Mouse (Mus musculus): ENCODE results near the gene Cx3cl1. TPM values are rescaled to one million over a fixed set of nuclear protein-coding genes. Genes with fewer than 3 reads are reported as not detected.

Cx3cl1 gene
- polyA plus RNA-seq, 1 experiment from 2014 or later, result 6.1 TPM

DNA sequence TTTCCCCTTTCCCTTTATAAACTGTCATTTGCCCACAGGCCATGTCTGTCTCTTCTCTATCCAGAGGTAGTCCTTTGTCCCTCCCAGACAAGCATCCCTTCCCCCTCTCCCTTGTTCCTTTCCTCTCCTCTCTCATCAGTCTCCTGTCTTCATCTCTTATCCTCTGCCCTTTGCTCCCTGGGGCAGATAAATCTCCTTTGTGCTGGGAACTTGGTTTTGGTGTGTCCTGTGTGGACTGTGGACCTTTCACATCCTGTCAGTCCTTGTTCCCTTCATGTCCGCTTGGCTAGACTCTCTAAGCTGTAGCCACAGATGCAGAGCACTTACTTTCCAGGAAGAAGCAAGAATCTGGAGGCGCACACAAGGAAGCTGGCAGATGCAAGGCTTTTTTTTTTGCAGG is 17.3 kb upstream of the Cx3cl1 start:
- Histone ChIP-seq H3K36me3 (ENCODE audit: control insufficient read depth, insufficient read depth, low read length) (no peaks in the 10 kb centered on the region), H3K27ac (ENCODE audit: low read depth, low read length) (no peak overlapping the region), H3K4me3 (ENCODE audit: low read depth, low read length) (no peak overlapping the region), H3K4me1 (ENCODE audit: control insufficient read depth, insufficient read depth, low read length) (no peaks in the 10 kb centered on the region), H3K27me3 (ENCODE audit: control insufficient read depth, insufficient read depth, low read length) (no peaks in the 10 kb centered on the region), H3K9me3 (ENCODE audit: control insufficient read depth, low read length) (no peaks in the 10 kb centered on the region), H3K9ac (ENCODE audit: low read length) (no peak overlapping the region), H3K4me2 (ENCODE audit: low read depth) (no peak overlapping the region)
- 79% methylated on average over 2 of the region's 2 CpGs for WGBS
- DNase-seq (ENCODE audit: low spot score) (no peak), ATAC-seq (ENCODE audit: insufficient read depth, low FRiP score, low TSS enrichment) (no peak)

DNA sequence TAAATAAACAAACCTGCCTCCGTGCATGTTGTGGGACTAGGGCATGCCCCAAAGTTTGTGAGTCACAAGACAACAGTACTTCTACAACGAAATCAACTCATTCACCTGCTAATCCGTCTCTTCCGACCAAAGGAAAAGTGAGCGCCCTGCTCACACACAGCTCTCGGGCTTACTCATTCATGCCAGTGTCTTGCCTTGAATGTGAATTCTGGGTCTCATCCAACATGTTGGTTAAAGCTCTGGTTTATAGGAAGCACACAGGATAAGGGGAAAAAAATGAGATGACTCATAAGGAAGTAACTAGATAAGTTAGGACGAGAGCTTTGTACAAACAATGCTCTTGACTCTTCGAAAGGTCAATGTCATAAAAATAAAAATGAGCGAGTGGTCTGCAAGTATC is 4.8 kb upstream of the Cx3cl1 start:
- WGBS, result 87% methylated on average over 9 of the region's 9 CpGs
- H3K27ac ChIP-seq (ENCODE audit: low read depth, low read length), result no peak overlapping the region
- H3K27me3 ChIP-seq (ENCODE audit: control insufficient read depth, insufficient read depth, low read length), result peaks cover 4% of the 10 kb centered on the region
- ATAC-seq (ENCODE audit: insufficient read depth, low FRiP score, low TSS enrichment) (no peak), DNase-seq (ENCODE audit: low spot score) (no peak)
- H3K36me3 ChIP-seq (ENCODE audit: control insufficient read depth, insufficient read depth, low read length), result no peaks in the 10 kb centered on the region
- no peak overlapping the region for H3K4me3 ChIP-seq (ENCODE audit: low read depth, low read length)
- H3K4me2 ChIP-seq (ENCODE audit: low read depth), result no peak overlapping the region
- H3K9ac ChIP-seq (ENCODE audit: low read length), result no peak overlapping the region
- no peaks in the 10 kb centered on the region for H3K9me3 ChIP-seq (ENCODE audit: control insufficient read depth, low read length)
- no peaks in the 10 kb centered on the region; the same call in 1 of the 2 replicates for H3K4me1 ChIP-seq (ENCODE audit: control insufficient read depth, insufficient read depth, low read length)

DNA sequence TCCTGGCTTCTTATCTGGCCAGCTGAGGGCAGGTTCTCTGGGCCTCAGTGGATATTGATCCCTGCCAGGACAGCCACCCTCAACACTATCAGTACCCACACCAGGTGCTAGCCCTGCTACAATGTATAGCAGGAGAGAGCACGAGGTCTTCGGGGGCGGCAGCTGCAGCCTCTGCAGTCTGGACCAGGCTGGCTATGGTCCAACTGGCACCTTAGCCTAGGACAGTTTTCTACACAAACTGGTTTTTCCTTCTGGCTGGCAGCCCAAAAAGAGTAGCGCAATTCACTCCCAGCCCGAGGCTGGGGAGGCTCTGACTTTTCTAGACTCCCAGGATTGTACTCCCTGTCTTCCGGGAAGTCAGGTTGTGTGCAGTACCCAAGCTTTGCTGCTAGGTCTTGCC is 864 bp upstream of the Cx3cl1 start:
- H3K36me3 ChIP-seq (ENCODE audit: control insufficient read depth, insufficient read depth, low read length), result no peaks in the 10 kb centered on the region
- H3K27ac ChIP-seq (ENCODE audit: low read depth, low read length), result no peak overlapping the region
- peaks cover 12% of the 10 kb centered on the region for H3K27me3 ChIP-seq (ENCODE audit: control insufficient read depth, insufficient read depth, low read length)
- H3K9me3 ChIP-seq (ENCODE audit: control insufficient read depth, low read length), result no peaks in the 10 kb centered on the region
- H3K4me2 ChIP-seq (ENCODE audit: low read depth), result no peak overlapping the region
- DNase-seq (ENCODE audit: low spot score), result no peak
- H3K4me1 ChIP-seq (ENCODE audit: control insufficient read depth, insufficient read depth, low read length), result peaks cover 11% of the 10 kb centered on the region
- no peak overlapping the region for H3K4me3 ChIP-seq (ENCODE audit: low read depth, low read length)
- ATAC-seq (ENCODE audit: insufficient read depth, low FRiP score, low TSS enrichment), result no peak
- 66% methylated on average over 6 of the region's 6 CpGs for WGBS
- H3K9ac ChIP-seq (ENCODE audit: low read length), result no peak overlapping the region

DNA sequence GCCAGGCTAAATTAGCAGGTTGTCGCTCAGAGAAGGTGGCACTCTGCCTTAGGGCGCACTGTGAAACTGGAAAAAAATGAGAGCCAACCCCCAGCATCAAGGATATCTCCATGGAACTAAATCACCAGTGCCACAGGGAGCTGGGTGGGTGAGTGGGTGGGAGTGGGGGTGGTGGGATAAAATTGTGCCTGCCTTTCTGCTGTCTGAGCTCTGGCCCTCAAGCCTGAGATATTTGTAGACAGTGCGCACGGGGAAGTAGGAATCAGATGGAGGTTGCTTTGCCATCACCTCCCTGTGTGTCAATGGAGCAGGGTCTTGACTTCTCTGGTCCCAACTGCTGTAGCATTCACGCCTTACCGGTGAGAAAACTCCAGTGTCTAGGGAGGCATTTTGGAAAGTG is 1.2 kb downstream of the Cx3cl1 start:
- DNase-seq (ENCODE audit: low spot score) (no peak), ATAC-seq (ENCODE audit: insufficient read depth, low FRiP score, low TSS enrichment) (no peak)
- H3K9ac ChIP-seq (ENCODE audit: low read length), result no peak overlapping the region
- WGBS, result 49% methylated on average over 6 of the region's 6 CpGs
- peaks cover 11% of the 10 kb centered on the region for H3K4me1 ChIP-seq (ENCODE audit: control insufficient read depth, insufficient read depth, low read length)
- no peaks in the 10 kb centered on the region for H3K36me3 ChIP-seq (ENCODE audit: control insufficient read depth, insufficient read depth, low read length)
- H3K4me2 ChIP-seq (ENCODE audit: low read depth), result peak overlapping the region; percentile 87
- H3K9me3 ChIP-seq (ENCODE audit: control insufficient read depth, low read length), result no peaks in the 10 kb centered on the region
- H3K27me3 ChIP-seq (ENCODE audit: control insufficient read depth, insufficient read depth, low read length), result peaks cover 12% of the 10 kb centered on the region
- H3K4me3 ChIP-seq (ENCODE audit: low read depth, low read length), result no peak overlapping the region
- H3K27ac ChIP-seq (ENCODE audit: low read depth, low read length), result no peak overlapping the region

DNA sequence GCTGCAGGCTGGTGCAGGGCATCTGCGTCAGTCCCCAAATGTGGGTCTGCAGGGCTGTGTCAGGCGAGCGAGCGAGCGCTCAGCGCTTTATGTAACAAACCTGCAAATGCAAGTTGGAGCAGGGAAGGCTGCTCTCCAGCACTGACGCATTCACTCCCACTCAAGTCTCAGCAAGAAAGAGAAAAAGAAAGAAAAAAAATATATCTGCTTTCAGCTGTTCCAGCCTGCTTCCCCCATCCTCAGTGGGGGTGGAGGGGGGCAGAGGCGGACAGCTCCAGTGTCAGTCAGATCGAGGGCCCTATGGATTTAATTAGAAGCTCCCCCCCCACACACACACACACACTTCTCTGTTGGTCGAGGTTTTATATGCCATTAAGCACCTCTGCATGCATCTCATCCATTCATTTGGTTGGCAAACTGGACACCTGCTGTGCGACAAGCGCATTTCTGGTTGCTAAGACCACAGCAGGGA is 1.9 kb downstream of the Cx3cl1 start:
- Histone ChIP-seq H3K36me3 (ENCODE audit: control insufficient read depth, insufficient read depth, low read length) (no peaks in the 10 kb centered on the region), H3K4me3 (ENCODE audit: low read depth, low read length) (no peak overlapping the region), H3K27me3 (ENCODE audit: control insufficient read depth, insufficient read depth, low read length) (peaks cover 12% of the 10 kb centered on the region), H3K27ac (ENCODE audit: low read depth, low read length) (no peak overlapping the region), H3K9ac (ENCODE audit: low read length) (no peak overlapping the region), H3K4me2 (ENCODE audit: low read depth) (no peak overlapping the region), H3K4me1 (ENCODE audit: control insufficient read depth, insufficient read depth, low read length) (peaks cover 11% of the 10 kb centered on the region), H3K9me3 (ENCODE audit: control insufficient read depth, low read length) (no peaks in the 10 kb centered on the region)
- DNase-seq (ENCODE audit: low spot score) (no peak), ATAC-seq (ENCODE audit: insufficient read depth, low FRiP score, low TSS enrichment) (no peak)
- WGBS, result 19% methylated on average over 12 of the region's 12 CpGs

DNA sequence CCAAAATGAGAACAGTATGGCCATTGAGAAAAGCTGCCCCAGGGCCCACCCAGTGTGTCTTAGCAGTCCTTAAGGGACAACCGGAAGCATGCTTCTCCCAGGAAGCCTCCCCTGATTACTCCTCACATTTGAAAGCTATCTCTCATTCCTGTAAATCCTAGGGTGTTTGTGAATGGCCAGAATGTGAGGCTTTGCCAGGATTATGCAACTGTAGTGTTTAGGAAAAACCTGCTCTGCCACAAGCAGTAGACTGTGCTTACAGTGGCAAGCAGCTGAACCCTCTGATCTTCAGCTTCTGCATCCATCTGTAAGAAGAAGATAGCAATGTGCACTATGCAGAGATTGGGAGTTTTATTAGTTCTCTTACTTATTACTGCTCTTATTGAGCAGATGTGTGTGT is 2.8 kb downstream of the Cx3cl1 start:
- H3K4me3 ChIP-seq (ENCODE audit: low read depth, low read length), result no peak overlapping the region
- no peak for DNase-seq (ENCODE audit: low spot score)
- H3K9ac ChIP-seq (ENCODE audit: low read length), result no peak overlapping the region
- H3K27ac ChIP-seq (ENCODE audit: low read depth, low read length), result no peak overlapping the region
- no peaks in the 10 kb centered on the region for H3K36me3 ChIP-seq (ENCODE audit: control insufficient read depth, insufficient read depth, low read length)
- peaks cover 11% of the 10 kb centered on the region for H3K4me1 ChIP-seq (ENCODE audit: control insufficient read depth, insufficient read depth, low read length)
- H3K27me3 ChIP-seq (ENCODE audit: control insufficient read depth, insufficient read depth, low read length), result peaks cover 12% of the 10 kb centered on the region
- no peak overlapping the region for H3K4me2 ChIP-seq (ENCODE audit: low read depth)
- whole genome bisulfite sequencing, result 94% methylated on average over 1 of the region's 1 CpGs
- no peak for ATAC-seq (ENCODE audit: insufficient read depth, low FRiP score, low TSS enrichment)
- H3K9me3 ChIP-seq (ENCODE audit: control insufficient read depth, low read length), result no peaks in the 10 kb centered on the region

DNA sequence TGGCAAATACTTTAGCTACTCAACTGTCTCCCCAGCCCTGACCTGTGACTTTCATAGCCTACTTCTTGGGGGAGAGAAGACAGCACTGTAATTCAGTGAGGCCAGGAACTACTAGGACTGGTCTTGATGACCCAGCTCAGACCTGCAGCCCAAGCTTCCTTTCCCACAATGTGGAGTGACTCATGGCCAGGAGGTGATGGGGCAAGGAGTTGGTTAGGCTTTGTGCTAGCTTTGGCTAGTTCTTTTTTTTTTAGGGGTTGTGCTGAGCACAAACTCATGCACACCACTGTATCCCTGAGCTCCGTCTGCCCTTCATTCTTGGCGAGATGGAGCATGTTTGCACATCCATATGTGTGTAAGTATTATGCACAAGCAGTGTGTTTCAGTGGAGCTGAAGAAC is 4.5 kb downstream of the Cx3cl1 start:
- H3K27me3 ChIP-seq (ENCODE audit: control insufficient read depth, insufficient read depth, low read length), result peaks cover 8% of the 10 kb centered on the region; the same call in 1 of the 2 replicates
- no peak overlapping the region for H3K27ac ChIP-seq (ENCODE audit: low read depth, low read length)
- 88% methylated on average over 2 of the region's 2 CpGs for WGBS
- peaks cover 11% of the 10 kb centered on the region for H3K4me1 ChIP-seq (ENCODE audit: control insufficient read depth, insufficient read depth, low read length)
- no peak overlapping the region for H3K4me3 ChIP-seq (ENCODE audit: low read depth, low read length)
- DNase-seq (ENCODE audit: low spot score) (no peak), ATAC-seq (ENCODE audit: insufficient read depth, low FRiP score, low TSS enrichment) (no peak)
- no peak overlapping the region for H3K4me2 ChIP-seq (ENCODE audit: low read depth)
- H3K9ac ChIP-seq (ENCODE audit: low read length), result no peak overlapping the region
- H3K36me3 ChIP-seq (ENCODE audit: control insufficient read depth, insufficient read depth, low read length), result no peaks in the 10 kb centered on the region
- no peaks in the 10 kb centered on the region for H3K9me3 ChIP-seq (ENCODE audit: control insufficient read depth, low read length)

DNA sequence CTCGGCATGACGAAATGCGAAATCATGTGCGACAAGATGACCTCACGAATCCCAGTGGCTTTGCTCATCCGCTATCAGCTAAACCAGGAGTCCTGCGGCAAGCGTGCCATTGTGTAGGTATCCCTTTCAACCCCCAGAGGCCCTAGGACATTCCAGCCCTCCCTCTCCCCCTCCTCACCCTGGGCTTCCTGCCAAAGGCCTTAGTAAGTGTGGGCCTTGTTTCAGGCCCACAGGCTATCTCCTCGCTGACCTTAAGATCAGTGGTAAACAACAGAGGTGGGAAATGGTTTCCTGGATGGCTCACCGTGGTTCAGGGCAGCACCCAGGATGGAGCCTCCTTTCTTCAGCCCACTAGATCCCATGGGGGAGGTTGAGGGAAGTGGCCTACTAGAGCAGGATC is 6.2 kb downstream of the Cx3cl1 start:
- H3K4me3 ChIP-seq (ENCODE audit: low read depth, low read length), result no peak overlapping the region
- H3K9ac ChIP-seq (ENCODE audit: low read length), result no peak overlapping the region
- WGBS, result 82% methylated on average over 10 of the region's 10 CpGs
- H3K27ac ChIP-seq (ENCODE audit: low read depth, low read length), result no peak overlapping the region
- ATAC-seq (ENCODE audit: insufficient read depth, low FRiP score, low TSS enrichment), result no peak
- no peaks in the 10 kb centered on the region for H3K9me3 ChIP-seq (ENCODE audit: control insufficient read depth, low read length)
- peaks cover 4% of the 10 kb centered on the region; the same call in 1 of the 2 replicates for H3K4me1 ChIP-seq (ENCODE audit: control insufficient read depth, insufficient read depth, low read length)
- DNase-seq (ENCODE audit: low spot score), result no peak
- no peak overlapping the region for H3K4me2 ChIP-seq (ENCODE audit: low read depth)
- H3K27me3 ChIP-seq (ENCODE audit: control insufficient read depth, insufficient read depth, low read length), result peaks cover 6% of the 10 kb centered on the region; the same call in 1 of the 2 replicates
- H3K36me3 ChIP-seq (ENCODE audit: control insufficient read depth, insufficient read depth, low read length), result no peaks in the 10 kb centered on the region

DNA sequence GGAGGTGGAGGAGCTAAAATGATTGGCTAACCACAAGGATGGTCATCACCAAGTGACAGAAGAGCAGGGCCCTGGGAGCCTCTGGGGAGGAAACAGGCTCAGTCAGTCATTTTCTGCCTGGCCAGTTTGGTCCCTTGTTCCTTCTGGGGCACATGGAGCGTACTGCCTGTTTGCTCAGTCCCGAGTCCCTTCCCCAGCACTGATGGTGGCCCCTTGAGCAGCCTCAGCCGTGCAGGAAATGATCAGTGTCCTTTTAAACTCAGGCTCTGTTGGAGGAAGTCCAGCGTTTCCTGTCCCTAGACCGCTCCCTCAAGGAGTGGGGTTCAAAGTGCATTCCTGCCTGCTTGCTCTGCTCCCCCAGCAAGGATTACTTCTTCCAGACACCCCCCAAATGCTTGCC is 6.7 kb downstream of the Cx3cl1 start:
- Histone ChIP-seq H3K4me3 (ENCODE audit: low read depth, low read length) (no peak overlapping the region), H3K4me1 (ENCODE audit: control insufficient read depth, insufficient read depth, low read length) (peaks cover 4% of the 10 kb centered on the region; the same call in 1 of the 2 replicates), H3K9ac (ENCODE audit: low read length) (no peak overlapping the region), H3K4me2 (ENCODE audit: low read depth) (no peak overlapping the region), H3K9me3 (ENCODE audit: control insufficient read depth, low read length) (no peaks in the 10 kb centered on the region), H3K36me3 (ENCODE audit: control insufficient read depth, insufficient read depth, low read length) (no peaks in the 10 kb centered on the region), H3K27me3 (ENCODE audit: control insufficient read depth, insufficient read depth, low read length) (peaks cover 3% of the 10 kb centered on the region; the same call in 1 of the 2 replicates), H3K27ac (ENCODE audit: low read depth, low read length) (0 out of 2 replicates have a peak overlapping the region, but pooled peaks have one; percentile 14)
- WGBS, result 53% methylated on average over 5 of the region's 5 CpGs
- no peak for DNase-seq (ENCODE audit: low spot score)
- no peak for ATAC-seq (ENCODE audit: insufficient read depth, low FRiP score, low TSS enrichment)
